Mouse (Mus musculus) hindbrain, embryonic 16.5 days (tissue): ENCODE measurements at regions not wholly inside any gene's neighbourhood (a gene's known extent, or its start where the extent isn't known, plus 50 kb on each side); places are given as distances from the start of the nearest gene placed in this dataset.

Experiments
- ATAC-seq: fragments of 200-750 bp; cut with Nextera tagmentation; 2 replicates; pipeline ENCODE4 v1.8.0; 2017; ENCODE audit warnings: moderate TSS enrichment, moderate library complexity
- H3K27ac ChIP-seq: fragments of 300-500 bp; sonication (generic); 2 replicates; pipeline ENCODE4 v1.5.1; 2014; ENCODE audit warnings: low read depth, mild to moderate bottlenecking, control low read depth, low read length, moderate library complexity
- H3K27me3 ChIP-seq: fragments of 300-500 bp; sonication (generic); replicated peaks from 2 replicates; pipeline ENCODE4 v1.6.1; 2014; ENCODE audit warnings: low read length; ENCODE audit not compliant: control insufficient read depth, insufficient read depth
- H3K36me3 ChIP-seq: fragments of 300-500 bp; sonication (generic); 2 replicates; pipeline ENCODE4 v1.6.1; 2014; ENCODE audit warnings: mild to moderate bottlenecking, low read length, moderate library complexity, mixed read lengths; ENCODE audit not compliant: control insufficient read depth, insufficient read depth
- H3K4me1 ChIP-seq: fragments of 300-500 bp; sonication (generic); 2 replicates; pipeline ENCODE4 v1.6.1; 2014; ENCODE audit warnings: low read depth, low read length; ENCODE audit not compliant: control insufficient read depth, insufficient read depth
- H3K4me2 ChIP-seq: fragments of 300-500 bp; sonication (generic); 2 replicates; pipeline ENCODE4 v1.6.1; 2014; ENCODE audit warnings: mild to moderate bottlenecking, low read length, control low read depth, moderate library complexity
- H3K4me3 ChIP-seq: fragments of 300-500 bp; sonication (generic); 2 replicates; pipeline ENCODE4 v1.5.1; 2014; ENCODE audit warnings: mild to moderate bottlenecking, low read length, control low read depth, moderate library complexity
- H3K9ac ChIP-seq: fragments of 300-500 bp; sonication (generic); 2 replicates; pipeline ENCODE4 v1.6.1; 2014; ENCODE audit warnings: low read depth, mild to moderate bottlenecking, control low read depth, low read length, moderate library complexity
- H3K9me3 ChIP-seq: fragments of 300-500 bp; sonication (generic); 2 replicates; pipeline ENCODE4 v1.6.1; 2014; ENCODE audit warnings: mild to moderate bottlenecking, low read length, moderate library complexity; ENCODE audit not compliant: control insufficient read depth
- whole genome bisulfite sequencing: fragments of 180-500 bp; shearing (Covaris S2); extraction: QIAGEN DNeasy Blood & Tissue Kit; methylation state at CpG from one replicate; pipeline ENCODE4 v1.1.7; 2014; 5-methylcytosine and 5-hydroxymethylcytosine counted together

- no peak overlapping the region for H3K27ac ChIP-seq
- ATAC-seq = no peak
- peaks cover 2% of the 10 kb centered on the region; the same call in 1 of the 2 replicates for H3K4me1 ChIP-seq
- H3K36me3 ChIP-seq = no peaks in the 10 kb centered on the region
- WGBS = 92% methylated on average over 7 of the region's 7 CpGs
- no peak overlapping the region for H3K9ac ChIP-seq
- H3K4me3 ChIP-seq = no peak overlapping the region
- no peaks in the 10 kb centered on the region for H3K27me3 ChIP-seq
- H3K9me3 ChIP-seq = no peaks in the 10 kb centered on the region
- no peak overlapping the region for H3K4me2 ChIP-seq
These were observed 64.2 kb upstream of the Sec14l1 start for GRCm38 (mm10) chr11:117050788-117051187.

- Histone ChIP-seq H3K4me2 (peak overlapping the region; percentile 26), H3K27me3 (no peaks in the 10 kb centered on the region), H3K4me3 (no peak overlapping the region), H3K27ac (peak overlapping the region; percentile 58; the same call in 1 of the 2 replicates), H3K4me1 (peaks cover 18% of the 10 kb centered on the region), H3K9me3 (no peaks in the 10 kb centered on the region), H3K9ac (peak overlapping the region; percentile 60), H3K36me3 (no peaks in the 10 kb centered on the region)
- ATAC-seq = peak; percentile 65
- WGBS = 10% methylated on average over 9 of the region's 9 CpGs
These were observed 58.0 kb upstream of the Sec14l1 start for GRCm38 (mm10) chr11:117056958-117057357.

GRCm38 (mm10) chr11:117057451-117057850 lies 57.5 kb upstream of the Sec14l1 start:
- peaks cover 18% of the 10 kb centered on the region for H3K4me1 ChIP-seq
- no peak overlapping the region for H3K27ac ChIP-seq
- no peak overlapping the region; the same call in 1 of the 2 replicates for H3K4me2 ChIP-seq
- H3K9ac ChIP-seq = peak overlapping the region; percentile 60
- no peaks in the 10 kb centered on the region for H3K36me3 ChIP-seq
- H3K27me3 ChIP-seq = no peaks in the 10 kb centered on the region
- ATAC-seq = peak; percentile 9; the same call in 1 of the 2 replicates
- no peak overlapping the region for H3K4me3 ChIP-seq
- no peaks in the 10 kb centered on the region for H3K9me3 ChIP-seq
- 30% methylated on average over 7 of the region's 7 CpGs for WGBS

GRCm38 (mm10) chr11:117059120-117059519 lies 55.8 kb upstream of the Sec14l1 start:
- no peak overlapping the region for H3K4me3 ChIP-seq
- H3K27me3 ChIP-seq = no peaks in the 10 kb centered on the region
- 0 out of 2 replicates have a peak, but pooled peaks have one; percentile 15 for ATAC-seq
- H3K4me1 ChIP-seq = peaks cover 22% of the 10 kb centered on the region
- H3K9ac ChIP-seq = no peak overlapping the region; the same call in 1 of the 2 replicates
- H3K27ac ChIP-seq = peak overlapping the region; percentile 51; the same call in 1 of the 2 replicates
- no peaks in the 10 kb centered on the region for H3K36me3 ChIP-seq
- no peak overlapping the region for H3K4me2 ChIP-seq
- H3K9me3 ChIP-seq = no peaks in the 10 kb centered on the region
- WGBS = 52% methylated on average over 8 of the region's 8 CpGs

GRCm38 (mm10) chr11:117059981-117060705 lies 54.8 kb upstream of the Sec14l1 start:
- no peak for ATAC-seq
- H3K9ac ChIP-seq = peak overlapping the region; percentile 3; the same call in 1 of the 2 replicates
- peak overlapping the region; percentile 26 for H3K4me2 ChIP-seq
- no peaks in the 10 kb centered on the region for H3K9me3 ChIP-seq
- 5% methylated on average over 19 of the region's 19 CpGs for WGBS
- H3K4me1 ChIP-seq = peaks cover 22% of the 10 kb centered on the region
- no peak overlapping the region for H3K4me3 ChIP-seq
- H3K36me3 ChIP-seq = no peaks in the 10 kb centered on the region
- H3K27me3 ChIP-seq = no peaks in the 10 kb centered on the region
- H3K27ac ChIP-seq = peak overlapping the region; percentile 57

- Histone ChIP-seq H3K4me3 (no peak overlapping the region), H3K36me3 (no peaks in the 10 kb centered on the region), H3K27me3 (no peaks in the 10 kb centered on the region), H3K9ac (0 out of 2 replicates have a peak overlapping the region, but pooled peaks have one; percentile 3), H3K27ac (peak overlapping the region; percentile 57), H3K4me1 (peaks cover 22% of the 10 kb centered on the region), H3K9me3 (no peaks in the 10 kb centered on the region), H3K4me2 (peak overlapping the region; percentile 26)
- 23% methylated on average over 8 of the region's 9 CpGs for WGBS
- no peak for ATAC-seq
These were observed 54.1 kb upstream of the Sec14l1 start for GRCm38 (mm10) chr11:117060706-117061337.

GRCm38 (mm10) chr11:117062772-117063499 lies 52.0 kb upstream of the Sec14l1 start:
- H3K4me3 ChIP-seq = no peak overlapping the region
- no peaks in the 10 kb centered on the region for H3K27me3 ChIP-seq
- peaks cover 17% of the 10 kb centered on the region for H3K4me1 ChIP-seq
- H3K9ac ChIP-seq = no peak overlapping the region
- H3K36me3 ChIP-seq = no peaks in the 10 kb centered on the region
- H3K9me3 ChIP-seq = no peaks in the 10 kb centered on the region
- WGBS = 10% methylated on average over 14 of the region's 14 CpGs
- ATAC-seq = 0 out of 2 replicates have a peak, but pooled peaks have one; percentile 32
- H3K27ac ChIP-seq = peak overlapping the region; percentile 8; the same call in 1 of the 2 replicates
- no peak overlapping the region for H3K4me2 ChIP-seq
